Mouse (Mus musculus): ENCODE measurements around the gene Naa35.
"Not testable (repeated sequence)": the region's sequence is repeated elsewhere in the genome, so short reads cannot be mapped to it uniquely, and the experiment has no call there.

DNA sequence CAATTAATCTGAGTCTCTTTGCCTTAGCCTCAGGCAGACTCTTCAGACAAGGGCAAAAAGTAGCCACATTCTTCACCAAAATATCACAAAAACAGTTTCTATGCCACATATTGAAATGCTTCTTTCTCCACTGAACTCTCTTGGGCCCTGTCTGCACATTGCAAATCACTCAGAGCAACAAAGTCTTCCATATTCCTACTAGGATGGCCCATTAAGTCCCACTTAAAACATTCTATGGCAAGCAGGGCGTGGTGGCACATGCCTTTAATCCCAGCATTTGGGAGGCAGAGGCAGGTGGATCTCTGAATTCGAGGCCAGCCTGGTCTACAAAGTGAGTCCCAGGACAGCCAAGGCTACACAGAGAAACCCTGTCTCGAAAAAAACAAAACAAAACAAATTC, 7.0 kb downstream of the Naa35 start:
- not testable (repeated sequence) for TF ChIP-seq CTCF, EP300 (IDR thresholded peaks at IDR 0.05; ENCODE audit: low read depth)

Data from liver, postnatal 0 days (tissue).